Mouse (Mus musculus) erythroblast, embryonic 14.5 days (primary cell): Measurements from ENCODE around the gene Rab8b.

Experiments used
- GATA1 ChIP-seq: IDR thresholded peaks from 2 replicates; pipeline ENCODE4 v1.6.1; 2012; ENCODE audit warnings: low read length, inconsistent platforms, mixed read lengths
- TAL1 ChIP-seq: IDR thresholded peaks from 3 replicates; pipeline ENCODE4 v1.6.1; 2012; ENCODE audit warnings: low read length, inconsistent platforms, mixed read lengths

- no peak for TF ChIP-seq GATA1
- no peak for TF ChIP-seq TAL1
Observed at GRCm38 (mm10) chr9:66886818-66887217, 32.7 kb downstream of the Rab8b start.
